Mouse (Mus musculus): ENCODE data around the gene Iqcg.

The Iqcg gene

DNA sequence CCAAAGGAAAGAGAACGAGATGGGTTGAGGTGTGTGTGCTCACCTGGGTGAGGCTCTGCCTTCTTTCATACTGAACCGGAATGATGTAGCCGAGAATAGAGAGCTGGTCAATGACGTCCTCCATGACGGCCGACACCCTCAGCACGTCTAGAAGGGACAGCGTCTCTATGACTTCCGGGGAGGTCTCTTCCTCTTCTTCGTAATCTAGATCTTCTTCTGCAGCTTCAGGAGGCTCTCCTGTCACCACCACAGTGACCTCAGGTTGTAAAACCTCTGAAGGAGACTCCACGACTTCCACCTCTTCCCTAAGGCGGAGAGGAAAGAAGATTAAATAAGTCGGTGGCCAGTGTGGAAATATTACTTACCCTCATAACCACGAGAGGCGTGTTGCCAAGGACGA lies 6.2 kb downstream of the Iqcg start:
- no peak for DNase-seq (ENCODE audit: low read depth, low spot score)

DNA sequence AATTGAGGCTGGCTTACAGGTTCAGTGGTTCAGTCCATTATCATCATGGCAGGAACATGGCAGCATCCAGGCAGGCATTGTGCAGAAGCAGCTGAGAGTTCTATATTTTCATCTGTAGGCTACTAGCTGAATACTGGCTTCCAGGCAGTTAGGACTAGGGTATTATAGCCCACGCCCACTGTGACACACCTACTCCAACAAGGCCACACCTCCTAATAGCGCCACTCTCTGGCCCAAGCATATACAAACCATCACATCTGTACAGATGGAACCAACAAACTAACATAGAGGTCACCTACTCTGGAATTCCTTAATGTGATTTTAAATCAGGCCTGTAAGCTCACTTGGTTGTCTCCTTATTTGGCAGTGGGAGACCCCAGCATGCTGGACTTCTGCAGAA lies 7.3 kb downstream of the Iqcg start:
- no peak for DNase-seq (ENCODE audit: low read depth, low spot score)

DNA sequence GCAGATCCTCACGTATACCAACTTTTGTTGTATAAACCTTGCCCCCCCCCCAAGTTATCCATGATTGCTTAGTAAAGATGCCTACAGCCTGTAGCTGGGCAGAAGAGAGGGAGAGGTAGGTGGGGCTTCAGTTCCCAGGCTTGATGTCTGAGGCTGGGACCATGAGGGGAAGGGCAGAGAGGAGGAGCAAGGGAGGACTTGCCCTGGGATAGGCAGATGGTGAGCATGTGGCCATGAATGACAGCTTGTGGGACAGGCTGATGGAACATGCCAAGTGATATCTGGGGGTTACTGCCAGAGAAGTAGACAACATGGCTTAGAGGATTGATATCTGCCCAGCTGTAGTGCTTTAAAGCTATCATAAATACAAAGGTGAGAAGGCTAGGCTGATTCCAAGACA lies 8.0 kb downstream of the Iqcg start:
- DNase-seq (ENCODE audit: low read depth, low spot score): no peak

DNA sequence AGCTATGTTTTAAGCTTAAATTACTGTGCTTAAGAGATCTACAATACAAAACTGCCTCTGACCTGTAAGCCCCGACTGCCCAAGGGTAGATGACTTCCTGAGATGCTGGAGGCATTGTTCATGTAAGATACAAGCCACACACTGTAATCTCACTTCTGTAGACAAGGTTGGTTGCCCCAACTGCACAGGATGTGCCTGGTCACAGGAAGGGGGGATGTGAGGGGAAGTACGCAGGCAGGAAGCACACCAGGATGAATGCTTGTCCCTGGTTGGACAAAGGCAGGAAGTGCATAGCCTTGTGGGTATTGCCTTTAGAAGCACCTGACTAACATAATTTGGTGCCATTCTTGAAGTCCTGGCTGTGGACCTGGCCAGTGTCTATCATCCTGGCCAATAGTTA lies 12.8 kb downstream of the Iqcg start:
- DNase-seq (ENCODE audit: low read depth, low spot score): no peak

DNA sequence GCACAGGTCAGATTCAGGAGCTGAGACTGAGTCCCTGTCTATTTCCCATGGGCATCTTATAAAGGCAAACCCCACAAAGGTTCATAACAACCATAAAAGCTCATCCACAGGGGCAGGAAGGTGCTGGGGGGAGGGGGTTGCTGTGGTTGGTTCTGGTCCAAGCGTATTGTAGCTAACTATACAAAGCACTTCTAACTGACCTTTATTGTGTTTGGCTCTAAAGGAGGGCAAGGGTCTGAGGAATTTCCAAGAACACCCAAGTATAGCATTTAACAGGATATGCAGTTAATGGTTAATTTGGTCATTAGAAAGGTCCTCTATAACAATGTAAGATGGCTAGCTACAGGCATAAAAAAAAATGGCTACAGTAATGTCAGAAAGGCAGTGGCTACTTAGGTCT lies 13.3 kb downstream of the Iqcg start:
- no peak for DNase-seq (ENCODE audit: low read depth, low spot score)

DNA sequence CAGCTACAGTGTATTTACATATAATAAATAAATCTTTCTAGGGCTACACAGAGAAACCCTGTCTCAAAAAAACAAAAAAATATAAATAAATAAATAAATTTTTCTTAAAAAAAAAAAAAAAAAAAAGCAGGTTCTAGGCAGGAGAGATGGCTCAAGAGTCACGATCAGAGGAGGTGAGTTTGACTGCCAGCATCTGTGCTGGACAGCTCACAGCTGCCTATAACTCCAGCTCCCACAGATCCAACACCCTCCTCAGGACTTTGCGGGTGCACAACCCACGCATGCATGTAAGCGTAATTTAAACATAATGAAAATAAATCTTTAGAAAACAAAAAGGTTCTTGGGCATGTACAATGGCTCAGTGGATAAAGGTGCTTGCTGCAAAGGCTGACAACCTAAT lies 20.0 kb downstream of the Iqcg start:
- no peak for DNase-seq (ENCODE audit: low read depth, low spot score)

DNA sequence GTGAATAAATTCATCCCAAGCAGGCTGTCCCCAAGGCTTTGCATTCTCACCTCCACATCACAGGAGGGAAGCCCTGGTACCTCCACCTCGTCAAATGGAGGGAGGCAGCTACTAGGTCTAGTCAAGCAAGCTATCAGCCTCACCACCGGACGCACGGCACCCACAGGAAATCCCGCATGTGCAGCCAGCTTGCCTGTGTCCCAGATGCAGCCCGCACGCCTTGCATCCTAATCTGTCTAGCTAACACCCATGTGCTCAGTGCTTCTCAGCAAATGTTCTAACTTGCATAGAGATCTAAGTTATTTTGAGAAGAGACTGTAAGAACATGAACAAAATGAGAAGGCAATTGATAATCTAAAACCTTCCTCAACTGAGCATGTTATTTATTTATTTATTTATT lies 29.7 kb downstream of the Iqcg start:
- no peak for DNase-seq (ENCODE audit: low read depth, low spot score)

DNA sequence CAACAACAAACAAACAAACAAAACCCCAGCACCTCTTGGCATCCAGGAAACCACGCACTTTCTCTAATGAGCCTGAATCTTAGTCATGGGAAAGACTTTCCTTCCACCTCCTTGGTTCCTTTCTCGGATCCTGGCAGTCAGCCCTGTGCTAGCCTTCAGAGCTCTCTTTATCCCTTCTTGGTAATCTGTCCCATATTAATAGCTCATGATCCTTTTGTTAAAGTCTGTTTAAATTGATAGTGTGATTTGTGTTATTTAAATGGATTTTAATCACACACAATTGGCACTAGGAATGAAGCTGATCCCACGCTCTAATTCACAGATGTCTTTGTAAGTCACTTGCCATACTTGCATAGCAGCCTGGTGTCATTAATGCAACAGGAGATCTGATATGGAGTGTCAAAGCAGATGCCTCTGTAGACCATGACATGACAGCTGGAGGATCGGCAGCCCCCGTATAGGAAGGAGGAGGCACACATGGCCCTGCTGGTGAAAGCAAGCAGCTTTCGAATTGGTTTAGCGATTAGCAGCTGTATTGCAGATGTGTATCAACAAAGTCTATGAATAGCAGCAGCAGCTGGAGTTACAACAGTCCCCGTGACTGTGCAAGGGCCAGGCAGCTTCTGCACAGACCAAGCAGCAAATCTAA lies 31.4 kb downstream of the Iqcg start:
- DNase-seq (ENCODE audit: low read depth, low spot score): no peak

DNA sequence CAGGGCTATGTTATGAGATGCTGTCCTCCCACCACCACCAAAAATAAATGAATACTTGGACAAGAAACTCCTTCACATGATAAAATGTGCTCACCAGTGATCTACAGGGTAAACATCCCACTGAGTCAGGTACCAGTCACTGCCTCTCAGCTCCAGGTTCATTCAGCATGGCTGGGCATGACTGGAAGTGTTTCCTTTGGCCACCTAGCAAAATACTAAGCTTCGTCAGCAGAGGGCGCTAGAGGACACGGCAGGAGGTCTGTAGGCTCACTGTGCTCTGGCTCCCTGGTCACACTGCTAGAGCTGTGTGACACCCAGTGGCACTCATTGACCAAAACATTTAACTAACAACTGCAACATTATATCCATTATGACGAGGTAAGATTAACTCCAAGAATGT lies 32.3 kb downstream of the Iqcg start:
- no peak for DNase-seq (ENCODE audit: low read depth, low spot score)

DNA sequence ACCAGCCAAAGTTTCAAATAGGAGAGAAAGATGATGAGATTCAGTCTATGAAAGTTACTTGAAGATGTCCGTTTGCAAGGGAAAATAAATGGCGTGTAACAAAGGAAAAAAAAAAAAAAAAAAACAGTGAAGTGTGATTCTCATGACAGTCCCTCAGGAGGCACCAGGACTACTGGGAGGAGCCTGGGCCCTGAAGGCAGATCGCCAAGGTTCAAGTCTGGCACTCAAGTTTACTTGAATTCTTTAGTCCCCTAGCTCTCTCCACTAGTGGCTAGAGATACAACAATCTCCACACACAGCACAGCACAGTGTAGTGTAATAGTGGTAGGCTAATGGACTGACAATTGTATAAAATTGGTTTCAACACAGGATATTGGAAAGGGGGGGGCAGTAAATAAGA lies 34.6 kb downstream of the Iqcg start:
- no peak for DNase-seq (ENCODE audit: low read depth, low spot score)

DNA sequence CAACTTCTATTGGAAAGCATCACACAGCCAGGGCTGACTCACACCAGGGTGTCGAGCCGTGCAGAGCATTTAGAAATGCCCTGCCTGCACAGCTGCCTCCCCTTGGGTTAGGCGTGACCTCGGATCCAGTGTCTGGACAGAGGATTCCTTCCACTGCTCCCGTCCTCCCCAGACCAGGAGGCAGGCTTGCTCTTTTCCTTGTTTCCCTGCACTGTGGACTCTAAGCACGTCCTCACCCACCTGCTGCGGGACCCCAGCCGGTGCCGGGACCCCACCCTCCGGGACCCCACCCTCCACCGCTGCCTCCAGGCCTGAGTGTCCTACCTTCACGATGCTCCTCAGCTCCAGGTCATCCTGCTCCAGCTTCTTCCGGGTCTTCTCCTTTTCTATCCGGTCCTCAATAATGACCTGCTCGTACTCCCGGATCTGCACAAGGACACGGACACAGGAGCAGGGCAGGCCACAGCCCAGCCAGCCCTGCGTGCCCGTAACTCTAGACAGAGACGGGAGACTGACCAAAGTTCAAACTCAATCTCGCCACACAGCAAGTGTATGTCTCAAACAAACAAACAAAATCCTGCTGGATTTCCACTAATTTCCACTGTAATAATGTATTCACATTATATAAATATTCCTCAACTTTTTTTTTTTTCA lies 36.8 kb downstream of the Iqcg start:
- no peak for DNase-seq (ENCODE audit: low read depth, low spot score)

DNA sequence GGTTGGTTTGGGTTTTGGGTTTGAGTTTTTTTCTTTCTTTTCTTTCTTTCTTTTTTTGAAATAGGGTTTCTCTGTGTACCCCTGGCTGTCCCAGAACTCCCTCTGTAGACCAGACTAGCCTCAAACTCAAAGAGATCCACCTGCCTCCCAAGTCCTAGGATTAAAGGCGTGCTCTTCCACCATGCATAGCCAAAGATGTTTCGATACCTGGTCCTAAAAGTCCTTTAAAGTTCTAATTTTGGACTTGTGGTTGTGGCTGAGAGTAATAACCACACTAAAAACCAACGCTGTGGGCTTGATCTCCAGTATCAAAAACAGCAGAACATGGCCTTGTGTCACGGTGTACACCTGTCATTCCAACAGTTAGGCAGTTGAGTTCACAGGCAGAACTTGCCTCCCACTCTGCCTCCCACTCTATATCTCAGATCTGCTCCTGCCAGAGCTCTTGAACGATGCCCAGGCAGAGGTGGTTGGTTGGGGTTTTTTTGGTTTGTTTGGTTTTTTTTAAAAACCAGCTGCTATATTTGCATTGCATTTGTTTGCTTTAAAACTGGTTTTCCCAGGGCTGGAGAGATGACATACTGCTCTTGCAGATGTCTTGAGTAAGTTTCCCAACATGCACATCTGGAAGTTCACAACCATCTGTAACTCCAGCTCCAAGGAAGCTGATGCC lies 38.2 kb downstream of the Iqcg start:
- no peak for DNase-seq (ENCODE audit: low read depth, low spot score)

DNA sequence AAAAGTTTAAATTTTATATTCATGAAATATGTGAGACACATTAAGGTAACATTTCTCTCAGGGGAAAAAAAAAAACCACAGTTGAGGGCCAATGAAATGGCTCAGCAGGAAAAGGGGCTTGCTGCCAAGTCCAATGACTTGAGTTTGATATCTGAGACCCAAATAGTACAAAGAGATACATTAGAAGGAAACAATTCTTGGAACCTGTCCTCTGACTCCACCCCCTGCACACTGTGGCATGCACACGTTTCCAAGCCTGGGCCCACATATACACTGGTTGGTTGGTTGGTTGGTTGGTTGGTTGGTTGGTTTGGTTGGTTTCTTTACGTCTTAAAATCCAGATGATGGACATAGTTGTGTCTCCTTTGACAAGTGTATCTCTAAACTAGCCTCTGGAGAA lies 40.0 kb downstream of the Iqcg start:
- DNase-seq (ENCODE audit: low read depth, low spot score): no peak

DNA sequence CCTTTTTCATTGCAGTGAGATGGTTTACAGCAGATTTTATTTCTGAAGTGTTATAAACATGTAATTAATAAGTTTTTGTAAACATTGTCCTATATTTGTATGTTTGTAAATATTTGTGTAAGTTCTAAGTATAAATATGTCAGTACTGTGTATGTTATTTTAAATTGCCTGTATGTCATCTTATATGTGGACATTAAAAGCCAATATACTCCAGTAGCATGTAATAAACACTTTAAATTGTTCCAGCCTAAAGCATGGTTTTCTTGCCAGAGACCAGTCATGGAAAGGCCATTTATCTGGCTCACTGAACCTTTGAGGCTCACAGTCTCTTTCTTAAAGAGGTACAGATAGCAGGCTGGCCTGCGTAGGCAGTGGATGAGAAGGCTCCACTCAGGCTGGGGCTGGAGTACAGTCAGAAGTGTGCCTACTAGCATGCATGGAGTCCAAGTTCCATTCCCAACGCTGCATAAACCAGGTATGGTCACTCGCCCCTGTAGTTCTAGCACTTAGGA lies 40.6 kb downstream of the Iqcg start:
- no peak for DNase-seq (ENCODE audit: low read depth, low spot score)

DNA sequence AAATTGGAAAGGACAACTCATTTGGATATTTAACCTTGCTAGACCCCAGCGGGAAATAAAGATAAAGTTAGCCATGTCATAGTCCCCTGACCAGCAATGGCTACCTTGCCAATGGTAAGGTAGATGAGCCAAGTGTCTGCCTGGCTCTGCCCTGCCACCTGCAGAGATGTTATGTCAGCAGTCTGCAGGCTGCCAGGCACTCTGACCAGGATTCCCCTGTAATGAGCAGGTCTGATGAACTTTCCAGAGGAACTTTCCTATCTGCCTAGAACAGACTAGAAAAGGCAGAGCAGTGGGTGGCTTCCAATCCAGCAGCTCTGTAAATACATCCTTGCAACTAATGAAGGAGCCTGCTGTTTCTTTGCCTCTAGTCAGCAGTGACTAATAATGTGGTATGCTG lies 41.1 kb downstream of the Iqcg start:
- no peak for DNase-seq (ENCODE audit: low read depth, low spot score)

DNA sequence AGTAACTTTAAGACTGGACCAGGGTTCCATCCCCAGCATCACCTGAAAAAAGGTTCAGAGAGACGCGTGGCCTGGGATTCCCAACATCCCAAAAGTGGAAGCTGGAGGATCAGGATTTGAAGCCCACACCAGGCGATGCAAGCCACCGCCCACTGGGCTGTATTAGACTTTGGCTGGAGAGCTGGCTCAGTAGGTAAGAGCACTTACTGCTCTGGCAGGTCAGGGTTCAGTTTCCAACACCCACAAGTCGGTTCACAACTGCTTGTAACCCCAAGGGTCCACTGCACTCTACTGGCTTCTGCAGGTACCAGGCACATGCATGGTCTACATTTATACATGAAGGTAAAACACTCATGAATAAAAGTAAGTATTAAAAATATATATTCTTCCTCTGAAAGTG lies 42.2 kb downstream of the Iqcg start:
- DNase-seq (ENCODE audit: low read depth, low spot score): no peak

DNA sequence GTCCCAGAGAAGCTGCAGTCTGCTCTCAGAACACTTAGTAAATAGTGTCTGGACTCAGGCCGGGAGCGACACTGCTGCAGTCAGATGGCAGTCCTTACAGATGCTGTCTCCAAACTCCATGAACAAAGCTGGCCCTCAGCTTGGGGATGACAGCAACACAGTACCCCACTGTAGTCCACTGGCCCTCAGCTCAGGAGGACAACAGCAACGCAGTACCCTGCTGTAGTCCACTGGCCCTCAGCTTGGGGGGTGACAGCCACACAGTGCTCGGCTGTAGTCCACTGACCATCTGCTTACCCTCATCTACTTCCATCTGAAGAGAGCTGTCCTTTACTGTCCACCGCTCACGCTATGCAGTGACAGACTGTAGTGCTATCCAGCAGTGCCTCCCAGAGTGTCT lies 45.9 kb downstream of the Iqcg start:
- no peak for DNase-seq (ENCODE audit: low read depth, low spot score)

DNA sequence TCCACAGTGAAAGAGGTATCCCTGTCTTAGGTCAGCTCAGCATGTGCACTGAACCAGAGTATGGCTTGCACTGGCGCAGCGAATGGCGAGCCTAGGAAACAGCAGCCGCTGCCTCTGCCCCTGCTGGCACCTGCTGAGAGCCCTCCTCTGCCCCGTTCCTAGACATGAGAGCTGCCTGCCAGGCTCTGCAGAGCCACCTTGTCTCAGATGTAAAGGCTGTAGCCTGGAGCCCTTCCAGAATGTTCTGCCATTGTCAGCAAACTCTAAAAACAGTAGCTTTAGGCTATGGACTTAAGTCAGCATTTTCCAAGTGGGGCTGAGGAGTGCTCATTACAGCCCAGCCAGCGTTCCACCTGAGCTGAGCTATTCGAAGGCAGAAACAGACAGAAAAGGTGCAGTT lies 48.6 kb downstream of the Iqcg start:
- no peak for DNase-seq (ENCODE audit: low read depth, low spot score)

DNA sequence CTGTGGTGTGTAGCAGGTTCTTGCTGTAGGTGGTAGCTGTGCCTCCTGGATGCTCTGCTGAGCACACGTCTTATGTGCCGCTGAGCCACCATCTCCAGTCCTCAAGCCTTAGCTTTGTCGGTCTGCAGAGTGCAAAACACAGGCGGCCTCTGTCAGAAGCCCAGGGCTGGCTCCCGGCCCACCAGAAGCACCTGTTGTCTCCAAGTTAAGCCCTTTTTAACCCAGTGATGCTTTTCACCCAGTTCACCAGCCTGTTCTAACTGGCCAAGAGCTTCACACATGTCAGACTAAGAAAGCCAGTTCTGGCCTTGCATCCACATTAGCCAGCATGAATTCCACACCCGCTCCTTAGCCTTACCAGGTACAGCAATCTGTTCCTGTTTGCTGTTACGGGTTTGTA lies 49.1 kb downstream of the Iqcg start:
- DNase-seq (ENCODE audit: low read depth, low spot score): no peak

DNA sequence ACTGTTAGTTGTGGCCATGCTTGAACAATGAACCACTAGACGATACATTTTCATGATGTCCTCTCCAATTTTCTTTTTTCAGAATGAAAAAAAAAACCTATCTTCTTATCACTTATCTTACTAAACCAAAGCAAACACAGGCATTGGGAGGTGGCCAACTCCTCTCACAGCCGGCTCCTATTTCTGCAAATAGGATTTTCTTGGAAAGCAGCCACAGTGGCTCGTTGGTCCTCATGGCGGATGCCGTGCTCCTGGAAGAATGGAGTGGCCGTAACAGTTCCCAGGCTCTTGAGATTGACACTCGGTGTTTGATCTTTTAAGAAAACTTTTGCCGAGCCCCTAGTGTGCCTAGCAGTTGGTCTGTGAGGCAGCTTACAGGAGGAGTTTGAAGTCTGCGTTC lies 50.8 kb downstream of the Iqcg start:
- DNase-seq (ENCODE audit: low read depth, low spot score): no peak

DNA sequence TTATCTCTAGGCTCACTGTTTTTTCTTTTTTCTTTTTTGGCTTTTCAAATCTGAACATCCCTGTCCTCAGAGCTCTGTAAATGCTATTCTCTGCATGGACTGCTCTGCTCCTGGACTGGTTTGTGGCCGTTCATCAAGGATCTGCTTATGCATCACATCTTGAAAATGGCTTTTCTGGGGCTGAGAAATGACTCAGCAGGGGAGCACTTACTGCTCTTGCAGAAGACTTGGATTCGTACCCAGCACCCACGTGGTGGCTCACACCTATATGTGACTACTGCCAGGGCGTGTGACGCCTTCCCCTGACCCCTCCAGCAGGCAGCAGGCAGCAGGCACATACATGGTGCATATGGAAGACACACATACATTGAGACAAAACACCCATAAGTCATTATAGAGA lies 63.9 kb downstream of the Iqcg start:
- DNase-seq (ENCODE audit: low read depth, low spot score): no peak

DNA sequence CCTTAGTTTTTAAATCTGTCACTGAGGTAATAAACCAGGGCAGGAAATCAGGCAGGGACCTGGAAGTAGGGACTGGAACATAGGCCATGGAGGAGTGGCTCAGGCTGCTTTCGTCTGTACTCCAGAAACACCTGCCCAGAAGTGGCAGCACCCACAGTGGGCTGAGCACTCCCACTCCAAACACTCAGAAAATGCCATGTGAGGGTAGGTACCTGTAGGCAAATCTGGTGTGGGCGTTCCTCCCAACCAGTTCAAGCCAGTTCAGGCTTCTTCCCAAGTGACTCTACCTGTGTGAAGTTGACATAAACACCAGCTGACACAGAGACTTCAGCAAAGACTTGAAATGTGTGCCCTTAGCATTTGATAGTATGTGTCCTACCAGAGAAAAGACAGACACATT lies 71.4 kb downstream of the Iqcg start:
- DNase-seq (ENCODE audit: low read depth, low spot score): no peak

DNA sequence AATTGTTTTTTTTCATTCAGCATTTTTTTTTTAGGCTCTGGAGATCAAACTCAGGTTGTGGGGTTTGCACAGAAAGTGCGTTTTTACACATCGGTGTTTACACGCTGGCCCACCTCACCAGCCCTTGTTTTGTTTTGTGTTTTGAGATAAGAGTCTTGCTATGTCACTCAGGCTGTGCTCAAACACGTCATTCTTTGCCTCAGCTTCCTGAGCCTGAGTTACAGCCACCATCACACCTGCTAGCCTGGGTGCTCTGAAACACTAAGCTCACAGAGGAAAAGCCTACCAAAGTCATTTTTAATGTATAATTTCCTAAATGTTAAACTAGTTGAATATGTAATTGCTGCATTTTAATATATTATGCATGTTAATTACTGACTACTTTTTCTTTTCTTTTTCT lies 74.6 kb downstream of the Iqcg start:
- DNase-seq (ENCODE audit: low read depth, low spot score): no peak
